Mouse (Mus musculus) embryonic facial prominence, embryonic 10.5 days (tissue): ENCODE results near the gene Evi2. TPM values are rescaled to one million over a fixed set of nuclear protein-coding genes. Genes with fewer than 3 reads are reported as not detected.

Source experiments
- DNase-seq: peaks from one replicate; pipeline ENCODE4 v3.0.0-alpha.2; 2017; ENCODE audit warnings: low spot score
- H3K27ac ChIP-seq: fragments of 300-500 bp; sonication (generic); replicated peaks from 2 replicates; pipeline ENCODE4 v1.5.1; 2016; ENCODE audit warnings: mild to moderate bottlenecking
- H3K27me3 ChIP-seq: fragments of 300-500 bp; sonication (generic); replicated peaks from 2 replicates; pipeline ENCODE4 v1.6.1; 2016; ENCODE audit warnings: low read depth, mild to moderate bottlenecking; ENCODE audit not compliant: poor library complexity, severe bottlenecking
- H3K36me3 ChIP-seq: fragments of 300-500 bp; sonication (generic); replicated peaks from 2 replicates; pipeline ENCODE4 v1.6.1; 2016; ENCODE audit warnings: mild to moderate bottlenecking, moderate library complexity
- H3K4me1 ChIP-seq: fragments of 300-500 bp; sonication (generic); 2 replicates; pipeline ENCODE4 v1.6.1; 2016
- H3K4me3 ChIP-seq: fragments of 300-500 bp; sonication (generic); 2 replicates; pipeline ENCODE4 v1.5.1; 2016; ENCODE audit warnings: mild to moderate bottlenecking, moderate library complexity
- H3K9me3 ChIP-seq: fragments of 300-500 bp; sonication (generic); 2 replicates; pipeline ENCODE4 v1.6.1; 2016; ENCODE audit warnings: mild to moderate bottlenecking
- WGBS: fragments of 180-500 bp; shearing (Covaris S2); methylation state at CpG from one replicate; pipeline ENCODE4 v1.1.7; 2016; 5-methylcytosine and 5-hydroxymethylcytosine counted together
- polyA plus RNA-seq: library from polyadenylated mRNA; unstranded; fragments of >200 nt; fragmentation: Nextera tagmentation; extraction: Ambion mirVana; gene quantifications from 2 replicates; pipeline ENCODE4 v1.2.1, GENCODE M21; 2016

Evi2 gene
- polyA plus RNA-seq, 1 experiment from 2014 or later, result 1.5 TPM

GRCm38 (mm10) chr11:79483876-79484528 lies 46.4 kb downstream of the Evi2 start:
- Histone ChIP-seq H3K4me3 (no peak overlapping the region), H3K27me3 (no peaks in the 10 kb centered on the region), H3K36me3 (peaks cover 58% of the 10 kb centered on the region), H3K9me3 (no peaks in the 10 kb centered on the region), H3K27ac (no peak overlapping the region), H3K4me1 (peaks cover 7% of the 10 kb centered on the region)
- DNase-seq, result no peak
- 72% methylated on average over 7 of the region's 7 CpGs for WGBS

- DNase-seq, result no peak
- Histone ChIP-seq H3K27me3 (no peaks in the 10 kb centered on the region), H3K4me1 (peaks cover 7% of the 10 kb centered on the region), H3K4me3 (no peak overlapping the region), H3K36me3 (peaks cover 62% of the 10 kb centered on the region), H3K9me3 (no peaks in the 10 kb centered on the region), H3K27ac (no peak overlapping the region)
- WGBS, result 89% methylated on average over 6 of the region's 6 CpGs
Observed at GRCm38 (mm10) chr11:79483392-79483791, 47.0 kb downstream of the Evi2 start.

DNA sequence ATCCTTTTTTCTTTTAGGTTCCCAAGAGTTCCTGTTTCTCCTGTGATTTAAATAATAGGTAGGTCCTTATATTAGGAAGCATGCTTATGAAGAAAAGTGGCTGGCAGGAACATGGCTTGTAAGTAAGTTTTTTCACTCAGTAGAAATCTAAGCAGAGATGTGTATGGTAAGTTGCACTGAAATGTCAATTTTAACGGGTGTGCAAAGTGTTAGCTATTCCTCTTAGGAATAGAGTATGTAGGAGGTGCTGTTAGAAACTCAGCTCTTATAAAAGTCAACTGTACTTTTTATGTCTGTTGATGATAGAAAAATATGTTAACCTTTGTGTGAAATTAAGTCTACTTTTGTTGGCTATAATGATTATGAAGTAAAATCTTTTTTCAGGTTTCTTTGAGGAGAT lies 62.3 kb downstream of the Evi2 start:
- WGBS, result 86% methylated on average over 1 of the region's 1 CpGs
- H3K4me1 ChIP-seq, result no peaks in the 10 kb centered on the region
- no peaks in the 10 kb centered on the region for H3K9me3 ChIP-seq

More for the DNA sequence above, 62.3 kb downstream of the Evi2 start:
- Histone ChIP-seq H3K27ac (no peak overlapping the region), H3K36me3 (peaks cover 86% of the 10 kb centered on the region), H3K4me3 (no peak overlapping the region), H3K27me3 (no peaks in the 10 kb centered on the region)
- DNase-seq, result no peak

Other genes starting within 250 kb of the Evi2 start
- gene Gm9964, start 233.7 kb downstream of the Evi2 start, polyA plus RNA-seq, result not detected in 2 replicates
- gene Nf1, start 190.9 kb downstream of the Evi2 start, polyA plus RNA-seq, result 6.5 and 7.7 TPM in 2 replicates
- 0.12 and 0.24 TPM in 2 replicates for gene Omg, start 26.5 kb downstream of the Evi2 start, polyA plus RNA-seq
- gene Evi2b, start 6.8 kb downstream of the Evi2 start, polyA plus RNA-seq, result 0.23 TPM in 1 of 2 replicates, not detected in the other
- gene Evi2a, start within 50 bp of the Evi2 start, polyA plus RNA-seq, result 1.6 and 3.0 TPM in 2 replicates
- 15.8 and 16.3 TPM in 2 replicates for gene Rab11fip4, start 60.6 kb upstream of the Evi2 start, polyA plus RNA-seq